Mouse (Mus musculus) c-Kit-positive CD71-negative TER-119-negative erythroid progenitor cells, embryonic 14.5 days (primary cell): ENCODE results near the gene Pld4.

Experiments used
- DNase-seq: peaks from one replicate; pipeline ENCODE4 v3.0.0-alpha.2; 2013; ENCODE audit warnings: low read depth

Pld4 gene

GRCm38 (mm10) chr12:112760154-112760926 lies at the start of gene Pld4:
TSS of gene Pld4 (plus strand) at chr12:112760655.
- DNase-seq: peak; percentile 46

GRCm38 (mm10) chr12:112713984-112714383 lies 46.5 kb upstream of the Pld4 start:
- no peak for DNase-seq

GRCm38 (mm10) chr12:112717140-112717539 lies 43.3 kb upstream of the Pld4 start:
- DNase-seq: peak; percentile 53

- no peak for DNase-seq
Observed at GRCm38 (mm10) chr12:112718995-112719394, 41.5 kb upstream of the Pld4 start.

GRCm38 (mm10) chr12:112720216-112720615 lies 40.2 kb upstream of the Pld4 start, which contains the start of gene Cep170b:
TSS of gene Cep170b (plus strand) at chr12:112720455.
- DNase-seq: no peak

GRCm38 (mm10) chr12:112720890-112721423 lies 39.5 kb upstream of the Pld4 start:
- no peak for DNase-seq

GRCm38 (mm10) chr12:112721424-112722239 lies 38.8 kb upstream of the Pld4 start:
- DNase-seq: no peak

- DNase-seq: no peak
Observed at GRCm38 (mm10) chr12:112722240-112723027, 38.0 kb upstream of the Pld4 start.

GRCm38 (mm10) chr12:112723028-112723330 lies 37.5 kb upstream of the Pld4 start:
- DNase-seq: no peak

GRCm38 (mm10) chr12:112723445-112723844 lies 37.0 kb upstream of the Pld4 start:
- DNase-seq: no peak

GRCm38 (mm10) chr12:112724077-112724805 lies 36.2 kb upstream of the Pld4 start:
- peak; percentile 79 for DNase-seq

GRCm38 (mm10) chr12:112727801-112728200 lies 32.7 kb upstream of the Pld4 start:
- no peak for DNase-seq

GRCm38 (mm10) chr12:112730808-112731207 lies 29.6 kb upstream of the Pld4 start:
- DNase-seq: no peak

- no peak for DNase-seq
Observed at GRCm38 (mm10) chr12:112732591-112732990, 27.9 kb upstream of the Pld4 start.

GRCm38 (mm10) chr12:112734108-112734820 lies 26.2 kb upstream of the Pld4 start:
- no peak for DNase-seq

GRCm38 (mm10) chr12:112734881-112735655 lies 25.4 kb upstream of the Pld4 start:
- DNase-seq: no peak

GRCm38 (mm10) chr12:112735896-112736635 lies 24.4 kb upstream of the Pld4 start:
- DNase-seq: no peak

GRCm38 (mm10) chr12:112736636-112736925 lies 23.9 kb upstream of the Pld4 start:
- DNase-seq: no peak

- DNase-seq: no peak
Observed at GRCm38 (mm10) chr12:112737081-112737480, 23.4 kb upstream of the Pld4 start.

GRCm38 (mm10) chr12:112737761-112738160 lies 22.7 kb upstream of the Pld4 start:
- DNase-seq: no peak
